Mouse (Mus musculus): ENCODE measurements around the gene Dpep3. TPM values are rescaled to one million over a fixed set of nuclear protein-coding genes. Genes with fewer than 3 reads are reported as not detected.
"Not testable (repeated sequence)": the region's sequence is repeated elsewhere in the genome, so short reads cannot be mapped to it uniquely, and the experiment has no call there.

The Dpep3 gene
- not detected for total RNA-seq (2021)
- long read RNA-seq, experiment 1 = 0 reads
- long read RNA-seq, experiment 2 = 0 reads

DNA sequence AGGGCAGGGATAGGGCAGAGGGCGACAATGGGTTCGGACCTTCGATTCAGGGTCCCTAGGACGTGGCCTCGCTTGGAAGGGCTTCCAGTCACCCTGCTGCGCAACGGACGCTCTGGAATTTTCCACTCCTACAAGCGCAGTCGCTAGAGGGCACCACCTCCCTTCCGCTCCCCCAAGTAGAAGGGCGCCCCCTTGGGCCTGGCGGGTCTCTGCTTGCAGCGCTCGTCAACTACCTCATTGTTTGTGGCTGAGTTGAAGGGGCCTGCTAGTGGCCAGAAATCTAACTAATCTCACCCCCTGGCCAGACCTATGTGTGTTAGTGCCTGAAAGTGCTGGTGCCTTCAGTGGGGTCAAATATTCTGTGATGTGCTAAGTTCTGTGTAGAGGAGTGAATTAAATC lies at the start of gene Dpep3:
Gene Dpep3 (minus strand): TSS at position 105 of the 400 bp plus-strand sequence.
- no peak for DNase-seq

DNA sequence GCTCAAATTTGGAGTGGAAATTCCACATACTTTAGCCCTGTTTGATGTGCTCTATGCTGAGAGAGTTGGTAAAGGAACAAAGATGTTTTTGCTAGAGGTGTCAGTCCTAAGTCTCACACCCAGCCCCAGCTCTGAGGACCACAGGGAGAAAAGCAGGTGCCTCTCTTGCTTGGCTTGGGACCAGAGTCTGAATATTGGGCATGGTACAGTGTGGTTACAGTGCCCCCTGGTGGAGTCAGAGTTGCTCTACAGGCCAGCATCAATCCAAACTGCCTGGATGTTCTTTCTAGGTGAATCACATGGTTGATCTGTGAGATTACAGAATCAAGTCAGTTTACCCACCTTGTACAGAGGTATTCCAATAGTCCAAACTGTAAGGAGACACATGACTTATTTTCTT lies 43.3 kb upstream of the Dpep3 start:
- DNase-seq = peak; percentile 75

DNA sequence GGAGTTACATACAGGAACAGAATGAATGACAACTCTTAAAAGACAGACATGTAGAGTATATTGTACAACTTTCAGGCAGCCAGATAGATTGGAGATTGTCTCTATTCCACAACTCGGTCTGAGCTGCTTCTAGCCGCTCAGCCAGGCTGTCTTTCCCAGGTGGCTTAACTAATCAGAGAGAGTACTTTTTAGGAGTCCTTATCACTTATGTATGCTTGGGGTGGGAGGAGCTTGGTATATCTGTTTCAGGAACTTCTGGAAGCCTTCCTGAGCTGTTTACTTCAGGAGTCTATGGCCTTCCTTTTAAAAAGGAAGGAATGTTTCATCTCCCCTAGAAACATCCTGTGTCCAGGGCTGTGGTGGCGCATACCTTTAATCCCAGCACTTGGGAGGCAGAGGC lies 38.8 kb upstream of the Dpep3 start:
- no peak for DNase-seq

DNA sequence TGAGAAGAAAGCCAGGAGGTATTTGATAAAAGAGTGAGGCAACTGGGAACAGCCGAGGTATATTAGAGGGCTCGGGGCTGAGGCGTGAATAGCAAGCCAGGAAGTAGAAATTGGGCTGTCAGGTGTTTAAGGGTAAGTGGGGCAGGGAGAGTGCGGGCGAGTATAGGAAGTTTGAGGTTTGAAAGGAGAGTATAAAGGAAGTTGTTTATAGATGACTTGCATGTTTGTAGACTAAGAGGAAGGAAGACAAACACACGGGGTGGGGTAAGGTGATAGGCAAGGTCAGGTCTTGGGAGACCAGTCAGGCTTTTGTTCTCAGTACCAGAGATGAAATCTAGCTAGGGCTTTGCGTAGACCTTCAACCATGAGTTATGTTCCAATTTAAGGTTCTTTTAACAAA lies 37.9 kb upstream of the Dpep3 start:
- DNase-seq = no peak

DNA sequence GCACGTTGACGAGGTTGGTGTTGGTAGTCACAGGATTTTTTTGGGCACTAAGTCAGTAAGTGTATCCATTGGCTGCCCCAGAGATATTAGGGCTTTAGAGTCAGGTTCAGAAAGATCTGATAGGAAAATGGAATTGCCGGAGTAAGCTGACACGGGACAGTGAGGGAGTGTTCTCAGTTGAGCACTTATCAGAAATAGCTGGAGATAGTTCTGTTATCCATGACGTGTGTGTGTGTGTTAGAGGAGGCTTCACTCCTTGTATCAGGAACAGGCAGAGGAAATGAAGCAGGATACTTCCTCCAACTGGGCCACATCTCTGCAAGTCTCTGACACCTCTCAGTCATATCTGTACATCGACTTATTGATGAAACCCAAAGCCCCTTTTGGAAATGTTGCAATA lies 37.1 kb upstream of the Dpep3 start:
- no peak for DNase-seq

DNA sequence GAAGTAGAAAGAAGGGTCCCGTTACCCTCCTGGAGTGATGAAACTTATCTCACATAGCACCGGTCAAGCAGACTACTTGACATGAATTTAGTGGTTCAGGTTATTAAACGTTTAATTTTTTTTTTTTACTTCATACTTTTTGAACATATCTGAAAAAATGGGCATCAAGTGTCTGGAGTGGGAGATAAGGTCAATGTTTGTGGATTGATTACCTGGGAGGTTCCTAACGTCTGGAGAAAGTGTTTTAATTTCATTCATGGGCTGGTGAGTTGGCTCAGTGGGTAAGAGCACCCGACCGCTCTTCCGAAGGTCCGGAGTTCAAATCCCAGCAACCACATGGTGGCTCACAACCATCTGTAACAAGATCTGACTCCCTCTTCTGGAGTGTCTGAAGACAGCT lies 33.0 kb upstream of the Dpep3 start:
- not testable (repeated sequence) for DNase-seq

DNA sequence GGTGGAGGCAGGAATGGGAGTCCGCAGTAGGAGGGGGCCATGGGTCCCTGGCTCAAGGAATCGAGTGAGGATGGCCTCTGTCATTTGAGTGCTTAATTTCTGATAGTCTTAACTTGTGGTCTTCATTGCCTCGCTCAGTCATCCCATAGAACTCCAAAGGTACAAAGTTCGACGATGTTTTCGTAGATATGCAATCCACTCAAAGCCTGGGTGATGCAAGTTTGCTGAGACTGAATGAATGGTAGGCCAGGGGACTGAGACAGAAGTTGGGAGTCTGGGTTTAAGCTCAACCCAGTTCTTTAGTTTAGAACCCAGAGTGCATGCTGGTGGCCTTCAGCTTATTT lies 32.4 kb upstream of the Dpep3 start, which contains the start of gene Ddx28:
Gene Ddx28 (minus strand): TSS at position 240 of the 344 bp plus-strand sequence.
- no peak for DNase-seq

DNA sequence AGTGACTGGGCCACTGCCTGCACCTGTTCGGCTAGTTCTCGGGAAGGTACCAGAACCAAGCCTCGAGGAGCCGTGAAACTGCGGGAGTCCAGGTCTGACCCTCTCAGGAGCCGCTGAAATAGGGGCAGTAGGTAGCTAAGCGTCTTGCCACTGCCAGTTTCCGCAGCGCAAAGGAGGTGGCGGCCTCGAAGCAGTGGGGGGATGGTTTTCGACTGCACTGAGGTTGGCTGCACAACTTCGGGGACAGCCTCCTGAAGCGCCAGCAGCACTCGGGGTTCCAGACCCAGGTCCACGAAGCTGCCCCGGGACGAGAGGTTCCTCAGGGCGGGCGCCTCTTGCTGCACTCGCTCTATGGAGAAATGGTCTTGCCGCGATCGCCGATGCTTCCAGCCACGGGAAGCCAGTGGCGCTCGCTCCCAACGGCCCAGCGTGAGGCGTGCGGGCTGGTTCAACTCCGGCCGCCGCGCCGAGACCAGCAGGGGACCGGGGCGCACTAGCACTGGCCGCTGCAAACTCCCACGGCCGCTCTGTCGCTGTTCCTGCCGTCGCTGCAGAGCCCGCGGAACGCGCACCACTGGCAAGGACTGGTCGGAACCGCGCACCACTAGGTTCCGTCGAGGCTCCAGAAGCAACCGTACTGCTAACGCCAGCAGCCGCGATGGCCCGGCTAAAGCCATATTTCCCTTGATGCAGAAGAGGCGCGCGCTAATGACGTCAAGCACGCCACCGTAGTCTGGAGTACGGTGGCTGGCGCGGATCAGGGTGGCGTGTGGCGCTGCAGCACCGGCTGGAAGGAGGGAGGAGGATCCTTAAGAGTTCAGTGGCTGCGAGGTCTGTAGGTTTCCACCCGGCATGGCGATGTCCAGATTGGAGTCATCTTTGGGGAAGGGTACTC lies 31.8 kb upstream of the Dpep3 start:
- peak; percentile 91 for DNase-seq

DNA sequence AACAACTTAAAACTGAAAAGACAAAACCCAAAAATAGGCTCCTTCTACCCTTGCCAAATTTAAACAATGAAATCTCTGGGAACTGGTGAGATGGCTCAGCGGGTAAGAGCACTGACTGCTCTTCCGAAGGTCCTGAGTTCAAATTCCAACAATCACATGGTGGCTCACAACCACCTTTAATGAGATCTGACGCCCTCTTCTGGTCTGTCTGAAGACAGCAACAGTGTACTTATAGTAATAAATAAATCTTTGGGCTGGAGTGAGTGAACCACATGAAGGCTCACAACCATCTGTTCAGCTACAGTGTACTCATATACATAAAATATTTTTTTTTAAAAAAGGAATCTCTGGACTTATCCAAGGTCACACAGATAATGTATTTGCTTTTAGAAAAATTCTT lies 28.7 kb upstream of the Dpep3 start:
- not testable (repeated sequence) for DNase-seq

DNA sequence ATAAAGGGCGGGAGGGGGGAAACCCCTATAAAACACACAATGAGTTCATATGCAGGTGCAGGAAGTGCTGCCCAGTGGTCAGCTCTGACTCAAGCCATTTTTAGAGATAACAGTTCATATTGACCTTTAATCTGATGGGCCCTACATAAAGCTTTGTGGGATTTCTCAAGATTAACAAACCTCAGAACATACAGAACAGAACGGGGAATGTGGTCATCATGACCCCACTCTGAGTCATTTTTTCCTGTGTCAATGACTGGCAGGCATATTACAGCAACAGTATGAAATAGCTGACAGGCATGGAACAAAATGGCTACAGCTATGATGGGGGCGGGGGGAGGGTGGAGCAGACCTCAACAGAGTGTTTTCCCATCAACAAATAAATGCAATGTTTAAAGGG lies 27.9 kb upstream of the Dpep3 start:
- DNase-seq = no peak

DNA sequence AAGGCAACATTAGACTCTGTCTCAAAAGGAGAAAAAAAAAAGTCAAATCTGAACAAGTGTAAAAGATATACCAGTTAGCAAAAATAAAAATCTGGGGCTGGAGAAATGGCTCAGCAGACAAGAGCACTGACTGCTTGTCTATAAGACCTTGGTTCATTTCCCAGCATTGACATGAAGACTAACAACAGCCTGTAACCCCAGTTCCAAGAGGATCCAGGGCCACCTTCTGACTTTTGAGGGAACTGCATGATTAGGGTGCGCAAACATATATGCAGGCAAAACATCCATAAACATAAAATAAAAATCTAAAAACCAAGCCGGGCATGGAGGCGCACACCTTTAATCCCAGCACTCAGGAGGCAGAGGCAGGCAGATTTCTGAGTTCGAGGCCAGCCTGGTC lies 27.2 kb upstream of the Dpep3 start:
- no peak for DNase-seq

DNA sequence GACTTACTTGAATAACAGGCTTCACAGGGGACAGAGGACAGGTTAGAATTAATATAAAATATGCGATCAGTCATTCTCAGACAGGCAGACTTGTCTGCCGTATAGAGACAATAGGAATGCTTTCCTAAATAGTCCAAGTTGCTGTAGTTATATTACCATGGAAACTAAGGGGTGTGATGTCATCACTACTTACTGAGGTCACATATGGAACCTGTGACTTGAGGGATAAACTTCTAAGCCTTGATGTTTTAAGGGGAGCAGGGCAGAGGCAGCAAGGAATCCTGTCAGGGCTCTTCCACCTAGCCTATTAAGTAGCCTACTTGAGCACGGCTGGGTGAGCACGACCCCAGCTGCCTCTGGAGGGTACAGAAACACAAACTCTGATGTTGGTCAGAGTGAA lies 26.6 kb upstream of the Dpep3 start, which contains the start of gene Dpep2nb:
Gene Dpep2nb (minus strand): TSS at position 101 of the 400 bp plus-strand sequence.
- no peak for DNase-seq

DNA sequence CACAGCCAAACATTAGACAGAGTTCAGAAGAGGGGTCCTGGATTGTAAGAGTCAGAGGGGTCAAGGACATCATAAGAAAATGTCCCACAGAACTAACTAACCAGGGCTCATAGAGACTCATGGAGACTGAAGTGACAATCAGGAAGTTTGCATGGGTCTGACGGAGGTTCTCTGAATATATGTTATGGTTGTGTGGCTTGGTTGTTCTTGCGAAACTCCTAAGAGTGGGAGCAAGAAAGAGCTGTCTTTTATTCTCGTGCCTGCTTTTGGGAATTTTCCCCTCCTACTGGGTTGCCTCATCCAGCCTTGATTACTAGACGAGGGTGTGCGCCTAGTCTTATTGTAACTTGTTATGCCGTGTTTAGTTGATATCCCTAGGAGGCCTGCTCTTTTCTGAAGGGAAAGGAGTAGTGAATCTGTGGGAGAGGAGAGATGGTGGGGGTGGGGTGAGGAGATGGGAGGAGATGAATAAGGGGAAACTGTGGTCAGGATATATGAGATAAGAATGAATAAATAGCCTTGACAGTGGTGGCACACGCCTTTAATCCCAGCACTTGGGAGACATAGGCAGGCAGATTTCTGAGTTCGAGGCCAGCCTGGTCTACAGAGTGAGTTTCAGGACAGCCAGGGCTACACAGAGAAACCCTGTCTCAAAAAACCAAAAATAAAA lies 25.4 kb upstream of the Dpep3 start:
- no peak for DNase-seq

DNA sequence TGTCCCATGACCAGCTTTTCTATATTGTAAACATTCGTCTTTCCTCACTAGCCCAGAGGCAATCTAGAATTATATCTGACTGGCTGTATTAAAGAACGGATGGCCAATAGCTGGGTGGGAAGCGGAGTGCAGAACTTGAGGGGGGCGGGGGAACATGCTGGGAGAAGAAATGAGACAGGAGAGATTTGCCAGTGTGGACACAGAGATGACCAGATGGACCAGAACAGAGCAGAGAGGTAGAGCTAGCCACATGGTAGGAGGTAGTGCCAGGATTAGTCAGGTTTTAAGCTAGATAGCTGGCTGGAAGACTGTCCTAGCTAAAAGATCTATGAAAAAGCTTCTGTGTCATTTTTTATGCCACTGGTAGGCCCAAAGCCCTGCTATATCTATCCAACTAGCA lies 22.7 kb upstream of the Dpep3 start:
- no peak for DNase-seq

DNA sequence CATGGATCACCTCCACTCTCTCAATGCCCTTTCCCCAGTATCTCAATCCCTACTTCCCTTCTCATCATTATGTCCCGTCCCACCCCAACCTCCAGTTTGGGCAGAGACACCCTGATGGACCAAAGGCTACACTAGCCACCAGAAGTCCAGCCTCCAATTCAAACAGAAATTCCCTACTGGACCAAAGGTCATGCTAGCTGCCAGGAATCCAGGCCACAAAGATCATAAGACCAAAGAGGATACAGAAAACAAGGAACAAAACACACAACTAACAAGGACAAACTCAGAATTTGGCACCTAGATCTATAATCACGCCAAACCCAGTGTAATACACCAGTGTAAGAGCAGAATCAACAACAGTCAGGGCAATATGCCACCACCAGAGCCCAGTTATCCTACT lies 19.7 kb upstream of the Dpep3 start:
- DNase-seq = no peak

DNA sequence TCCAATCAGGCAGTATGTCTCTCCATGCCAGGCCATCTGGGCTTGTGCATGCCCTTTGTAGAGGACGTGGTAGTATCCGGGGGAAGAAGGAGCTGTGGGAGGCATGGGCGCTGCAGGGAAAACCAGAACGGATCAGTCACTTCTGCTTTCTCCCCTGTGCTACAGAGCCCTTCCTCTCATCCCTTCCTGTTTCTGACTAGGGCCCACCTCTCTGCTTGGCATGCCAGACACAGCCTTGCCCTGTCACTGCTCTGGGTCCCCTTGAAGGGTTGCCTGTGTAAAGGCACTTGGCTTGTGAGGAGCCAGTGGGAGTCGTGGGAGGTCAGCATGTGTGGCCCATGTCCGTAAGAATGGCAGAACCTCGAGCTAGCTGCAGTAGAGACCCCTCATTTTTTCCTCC lies 17.1 kb upstream of the Dpep3 start:
- no peak for DNase-seq

DNA sequence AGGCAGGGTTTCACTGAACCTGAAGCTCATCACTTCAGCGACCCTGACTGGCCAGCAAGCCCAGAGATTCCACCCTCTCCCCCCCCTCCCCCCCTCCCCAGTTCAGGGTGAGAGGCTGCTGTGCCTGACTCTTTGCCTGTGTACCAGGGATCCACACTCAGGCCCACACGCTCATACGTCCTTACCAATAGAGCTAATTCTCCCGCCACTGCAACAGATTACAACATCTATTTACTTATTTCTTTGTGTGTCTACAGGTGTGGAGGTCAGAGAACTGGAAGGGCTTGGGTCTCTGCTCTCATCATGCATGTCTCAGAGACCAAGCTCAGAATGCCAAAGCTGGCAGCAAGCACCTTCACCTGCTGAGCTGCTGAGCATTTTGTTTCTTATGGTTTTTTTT lies 14.0 kb upstream of the Dpep3 start:
- no peak for DNase-seq

DNA sequence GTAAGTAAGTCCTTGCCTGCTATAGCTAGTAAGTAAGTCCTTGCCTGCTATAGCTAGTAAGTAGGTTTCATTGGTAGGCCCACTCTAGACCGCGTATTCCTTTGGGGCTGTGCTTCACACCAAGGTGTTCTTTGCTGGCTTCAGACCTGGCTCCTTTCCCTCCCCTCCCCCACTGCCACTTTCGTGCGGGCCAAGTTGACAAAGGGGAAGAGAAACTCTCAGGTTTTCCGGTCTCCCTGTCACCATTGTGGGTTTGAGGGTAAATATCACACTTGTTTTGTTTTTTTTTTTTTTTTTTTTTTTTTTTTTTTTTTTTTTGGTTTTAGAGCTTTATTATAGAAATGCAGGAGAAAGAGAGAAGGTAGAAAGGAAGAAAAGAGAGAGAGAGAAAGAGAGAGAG lies 13.3 kb upstream of the Dpep3 start:
- DNase-seq = no peak

DNA sequence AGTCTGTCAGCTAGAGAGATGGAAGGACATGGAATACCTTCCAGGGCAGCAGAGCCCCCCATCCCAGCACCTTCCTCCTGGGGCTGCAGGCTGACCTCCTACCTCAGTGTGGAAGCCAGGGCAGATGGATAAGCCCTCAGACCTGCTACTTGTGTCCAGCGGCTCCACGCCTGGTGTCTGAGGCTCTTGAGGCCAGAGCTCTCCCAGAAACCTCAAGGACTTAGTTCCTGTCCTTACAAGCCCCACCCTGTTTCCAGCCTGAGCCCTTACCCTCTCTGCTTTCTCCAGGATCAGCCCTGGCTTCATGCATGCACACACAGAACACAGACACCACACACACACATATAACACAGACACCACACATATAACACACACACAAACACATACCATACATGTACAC lies 12.3 kb upstream of the Dpep3 start:
- no peak for DNase-seq

DNA sequence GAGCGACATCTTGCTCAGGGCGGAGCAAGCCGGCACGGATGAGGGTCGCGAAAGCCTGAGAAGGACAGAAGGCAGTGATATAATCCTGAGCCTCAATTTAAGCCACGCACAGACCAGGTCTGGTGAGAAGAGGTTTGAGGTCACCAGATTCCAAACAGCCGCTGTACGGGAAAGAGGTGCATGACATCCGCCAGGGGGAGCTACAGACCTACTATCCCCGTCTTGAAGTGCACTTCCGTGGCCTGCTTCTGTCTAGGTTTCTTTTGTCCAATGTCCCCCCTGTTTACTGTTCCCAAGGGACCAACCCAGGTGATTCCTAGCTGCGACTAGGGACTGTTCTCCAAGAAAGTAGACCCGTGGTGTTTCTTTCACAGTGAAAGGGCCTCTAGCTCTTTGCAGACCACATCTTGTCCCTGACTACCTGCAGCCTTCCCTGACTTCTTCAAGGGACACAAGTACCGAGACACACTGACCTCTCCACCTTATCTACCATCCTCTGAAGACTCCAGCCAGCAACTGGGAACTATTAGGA lies 11.7 kb upstream of the Dpep3 start, which contains the start of gene Dus2:
Gene Dus2 (plus strand): TSS at position 482 of the 532 bp plus-strand sequence.
- DNase-seq = peak; percentile 88

DNA sequence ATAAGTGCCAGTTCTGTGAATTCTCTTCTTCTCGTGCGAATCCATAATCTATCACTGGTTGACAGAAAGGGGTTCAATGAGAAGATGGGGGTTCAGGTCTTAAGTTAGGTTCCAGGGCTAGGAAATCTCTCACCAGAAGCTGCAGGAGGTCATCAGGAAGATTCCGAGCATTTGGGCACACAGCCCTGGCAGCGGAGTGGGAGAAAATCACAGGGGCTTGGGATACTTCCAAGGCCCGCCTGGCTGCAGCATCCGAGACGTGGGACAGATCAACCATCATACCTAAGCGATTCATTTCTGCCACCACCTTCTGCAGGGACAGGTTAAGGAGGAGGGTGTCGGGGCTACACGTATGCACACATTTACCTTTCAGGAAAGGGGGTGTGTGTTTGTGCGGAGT lies 9.3 kb upstream of the Dpep3 start:
- no peak for DNase-seq

DNA sequence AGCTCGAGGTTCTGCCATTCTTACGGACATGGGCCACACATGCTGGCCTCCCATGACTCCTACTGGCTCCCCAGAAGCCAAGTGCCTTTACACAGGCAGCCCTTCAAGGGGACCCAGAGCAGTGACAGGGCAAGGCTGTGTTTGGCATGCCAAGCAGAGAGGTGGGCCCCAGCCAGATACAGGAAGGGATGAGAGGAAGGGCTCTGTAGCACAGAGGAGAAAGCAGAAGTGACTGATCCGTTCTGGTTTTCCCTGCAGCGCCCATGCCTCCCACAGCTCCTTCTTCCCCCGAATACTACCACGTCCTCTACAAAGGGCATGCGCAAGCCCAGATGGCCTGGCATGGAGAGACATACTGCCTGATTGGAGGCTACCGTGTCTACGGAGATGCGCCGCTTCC lies 4.2 kb upstream of the Dpep3 start:
- DNase-seq = not testable (repeated sequence)

DNA sequence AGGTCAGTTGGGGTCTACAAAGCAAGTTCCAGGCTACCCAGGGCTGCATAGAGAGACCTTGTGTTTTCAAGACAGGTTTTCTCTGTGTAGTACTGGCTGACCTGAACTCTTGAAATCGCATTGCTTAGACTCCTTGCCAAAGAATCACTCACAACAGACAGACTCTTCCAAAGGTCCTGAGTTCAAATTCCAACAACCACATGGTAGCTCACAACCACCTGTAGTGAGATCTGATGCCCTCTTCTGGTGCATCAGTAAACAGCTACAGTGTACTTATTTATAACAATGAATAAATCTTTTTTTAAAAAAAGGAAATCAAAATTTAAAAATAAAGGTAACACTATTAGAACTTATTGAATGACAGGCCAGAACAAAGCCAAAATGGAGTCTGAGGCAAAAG lies 1.9 kb upstream of the Dpep3 start:
- no peak for DNase-seq
